Mouse (Mus musculus) midbrain, postnatal 0 days (tissue): ENCODE measurements around the gene Dlat. TPM values are rescaled to one million over a fixed set of nuclear protein-coding genes. Genes with fewer than 3 reads are reported as not detected.

Source experiments
- ATAC-seq: fragments of 200-750 bp; cut with Nextera tagmentation; 2 replicates; pipeline ENCODE4 v1.8.0; 2017; ENCODE audit warnings: moderate number of reproducible peaks, mild to moderate bottlenecking, moderate TSS enrichment, moderate library complexity; ENCODE audit not compliant: low FRiP score
- DNase-seq: peaks from one replicate; pipeline ENCODE4 v3.0.0-alpha.2; 2015; ENCODE audit warnings: low spot score
- H3K27ac ChIP-seq: fragments of 300-500 bp; sonication (generic); 2 replicates; pipeline ENCODE4 v1.5.1; 2014; ENCODE audit warnings: low read depth, mild to moderate bottlenecking, low read length, mixed read lengths
- H3K27me3 ChIP-seq: fragments of 300-500 bp; sonication (generic); 2 replicates; pipeline ENCODE4 v1.6.1; 2014; ENCODE audit warnings: low read length, control low read depth, mixed read lengths; ENCODE audit not compliant: insufficient read depth
- H3K36me3 ChIP-seq: fragments of 300-500 bp; sonication (generic); 2 replicates; pipeline ENCODE4 v1.6.1; 2014; ENCODE audit warnings: low read length, control low read depth, mixed read lengths; ENCODE audit not compliant: insufficient read depth
- H3K4me1 ChIP-seq: fragments of 300-500 bp; sonication (generic); 2 replicates; pipeline ENCODE4 v1.6.1; 2014; ENCODE audit warnings: mild to moderate bottlenecking, control low read depth, antibody characterized with exemption, low read length, mixed read lengths; ENCODE audit not compliant: insufficient read depth
- H3K4me2 ChIP-seq: fragments of 300-500 bp; sonication (generic); 2 replicates; pipeline ENCODE4 v1.6.1; 2014; ENCODE audit warnings: low read depth, mild to moderate bottlenecking, low read length, mixed read lengths; ENCODE audit not compliant: poor library complexity, severe bottlenecking
- H3K4me3 ChIP-seq: fragments of 300-500 bp; sonication (generic); 2 replicates; pipeline ENCODE4 v1.5.1; 2014; ENCODE audit warnings: low read depth, mild to moderate bottlenecking, low read length, moderate library complexity
- H3K9ac ChIP-seq: fragments of 300-500 bp; sonication (generic); replicated peaks from 2 replicates; pipeline ENCODE4 v1.6.1; 2014; ENCODE audit warnings: mild to moderate bottlenecking, low read length, moderate library complexity, mixed read lengths; ENCODE audit not compliant: poor library complexity, severe bottlenecking
- H3K9me3 ChIP-seq: fragments of 300-500 bp; sonication (generic); 2 replicates; pipeline ENCODE4 v1.6.1; 2016; ENCODE audit warnings: low read length, control low read depth
- CTCF ChIP-seq: IDR thresholded peaks from 2 replicates; pipeline ENCODE4 v1.5.1; 2016; ENCODE audit warnings: antibody characterized with exemption, mild to moderate bottlenecking
- WGBS: fragments of 180-500 bp; shearing (Covaris S2); extraction: QIAGEN DNeasy Blood & Tissue Kit; methylation state at CpG from one replicate; pipeline ENCODE4 v1.1.7; 2014; 5-methylcytosine and 5-hydroxymethylcytosine counted together
- polyA plus RNA-seq: library from polyadenylated mRNA; unstranded; fragments of >200 nt; fragmentation: Nextera tagmentation; extraction: Ambion mirVana; gene quantifications from 2 replicates; pipeline ENCODE4 v1.2.1, GENCODE M21; 2015
- total RNA-seq: library from RNA; depleted of rRNA; stranded (reverse); fragments of >200 nt; gene quantifications from 2 replicates; pipeline ENCODE4 v1.2.3, GENCODE M21; 2014

The Dlat gene
- total and polyA plus RNA-seq, 2 experiments from 2014 or later: 58.7 to 67.4 TPM

GRCm38 (mm10) chr9:50697706-50698041 lies 38.1 kb upstream of the Dlat start:
- ATAC-seq (peak; percentile 68), DNase-seq (peak; percentile 91)
- Histone ChIP-seq H3K9me3 (no peaks in the 10 kb centered on the region), H3K4me2 (peak overlapping the region; percentile 68), H3K27me3 (no peaks in the 10 kb centered on the region), H3K9ac (peak overlapping the region; percentile 59), H3K4me3 (peak overlapping the region; percentile 74), H3K27ac (peak overlapping the region; percentile 78), H3K4me1 (peaks cover 6% of the 10 kb centered on the region; the same call in 1 of the 2 replicates), H3K36me3 (peaks cover 17% of the 10 kb centered on the region; the same call in 1 of the 2 replicates)
- 1% methylated on average over 12 of the region's 12 CpGs for WGBS
- TF ChIP-seq CTCF: no peak

GRCm38 (mm10) chr9:50696851-50697705 lies 37.5 kb upstream of the Dlat start:
- 19% methylated on average over 12 of the region's 12 CpGs for WGBS
- no peak for DNase-seq
- H3K9me3 ChIP-seq: no peaks in the 10 kb centered on the region
- TF ChIP-seq CTCF: no peak
- peak overlapping the region; percentile 78 for H3K27ac ChIP-seq
- ATAC-seq: no peak
- H3K4me2 ChIP-seq: peak overlapping the region; percentile 68
- peak overlapping the region; percentile 59 for H3K9ac ChIP-seq
- H3K4me1 ChIP-seq: peaks cover 6% of the 10 kb centered on the region; the same call in 1 of the 2 replicates
- H3K4me3 ChIP-seq: peak overlapping the region; percentile 74
- H3K36me3 ChIP-seq: peaks cover 18% of the 10 kb centered on the region; the same call in 1 of the 2 replicates
- H3K27me3 ChIP-seq: no peaks in the 10 kb centered on the region

- Histone ChIP-seq H3K4me1 (peaks cover 6% of the 10 kb centered on the region; the same call in 1 of the 2 replicates), H3K27me3 (no peaks in the 10 kb centered on the region), H3K9me3 (no peaks in the 10 kb centered on the region), H3K27ac (no peak overlapping the region), H3K36me3 (peaks cover 8% of the 10 kb centered on the region; the same call in 1 of the 2 replicates), H3K9ac (no peak overlapping the region), H3K4me3 (no peak overlapping the region), H3K4me2 (no peak overlapping the region)
- TF ChIP-seq CTCF: no peak
- ATAC-seq (no peak), DNase-seq (no peak)
- WGBS: 82% methylated on average over 6 of the region's 6 CpGs
Measured at GRCm38 (mm10) chr9:50695153-50695552, 35.6 kb upstream of the Dlat start.

GRCm38 (mm10) chr9:50693631-50694030 lies 34.1 kb upstream of the Dlat start:
- peaks cover 20% of the 10 kb centered on the region for H3K36me3 ChIP-seq
- no peaks in the 10 kb centered on the region for H3K9me3 ChIP-seq
- WGBS: 23% methylated on average over 10 of the region's 10 CpGs
- no peak overlapping the region for H3K4me3 ChIP-seq
- no peak overlapping the region for H3K4me2 ChIP-seq
- no peaks in the 10 kb centered on the region for H3K27me3 ChIP-seq
- DNase-seq (peak; percentile 58), ATAC-seq (0 out of 2 replicates have a peak, but pooled peaks have one; percentile 35)
- H3K9ac ChIP-seq: no peak overlapping the region
- TF ChIP-seq CTCF: peak; percentile 80
- H3K27ac ChIP-seq: no peak overlapping the region
- peaks cover 6% of the 10 kb centered on the region; the same call in 1 of the 2 replicates for H3K4me1 ChIP-seq

GRCm38 (mm10) chr9:50692626-50693580 lies 33.3 kb upstream of the Dlat start:
- Histone ChIP-seq H3K27ac (no peak overlapping the region), H3K9ac (no peak overlapping the region), H3K4me2 (no peak overlapping the region), H3K4me1 (peaks cover 6% of the 10 kb centered on the region; the same call in 1 of the 2 replicates), H3K27me3 (no peaks in the 10 kb centered on the region), H3K9me3 (no peaks in the 10 kb centered on the region), H3K36me3 (peaks cover 27% of the 10 kb centered on the region), H3K4me3 (no peak overlapping the region)
- DNase-seq (no peak), ATAC-seq (no peak)
- TF ChIP-seq CTCF: no peak
- 24% methylated on average over 13 of the region's 13 CpGs for WGBS
